Mouse (Mus musculus) cerebellum, adult 2 months (tissue): ENCODE results near the gene Sh3gl2.

Experiments used
- CTCF ChIP-seq: fragments of 200-500 bp; IDR thresholded peaks from 2 replicates; pipeline ENCODE4 v1.5.1; 2011; ENCODE audit warnings: low read depth, mild to moderate bottlenecking, control low read depth, low read length, moderate library complexity, borderline replicate concordance; ENCODE audit not compliant: insufficient read depth
- POLR2A ChIP-seq: fragments of 200-500 bp; IDR thresholded peaks from 2 replicates; pipeline ENCODE4 v1.6.1; 2011; ENCODE audit warnings: low read length, control low read depth, borderline replicate concordance; ENCODE audit not compliant: insufficient read depth

DNA sequence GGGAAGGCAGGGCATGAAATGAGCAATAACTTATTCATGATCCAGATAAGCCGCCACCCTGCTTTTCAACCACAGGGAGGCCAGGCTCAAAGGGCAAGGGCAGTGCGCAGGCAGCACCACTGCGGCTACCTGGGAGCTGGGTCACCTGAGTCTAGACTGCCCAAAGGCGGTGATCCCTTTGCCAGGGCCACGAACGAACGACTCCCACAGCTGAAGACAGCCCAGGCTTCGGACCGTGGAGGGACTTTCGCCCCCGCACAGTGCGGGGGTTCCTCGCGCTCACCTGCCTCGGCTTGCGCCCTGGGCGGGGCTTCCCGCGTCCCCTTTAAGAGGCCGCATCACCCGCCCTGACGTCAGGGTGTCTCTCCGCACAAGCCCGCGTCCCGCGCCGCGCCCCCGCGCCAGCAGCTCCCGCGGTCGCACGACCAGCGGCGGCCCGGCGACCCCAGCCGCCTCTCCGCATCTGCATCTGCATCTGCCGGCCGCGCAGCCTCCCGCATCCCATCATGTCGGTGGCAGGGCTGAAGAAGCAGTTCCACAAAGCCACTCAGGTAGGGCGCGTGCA is at the start of gene Sh3gl2:
- TF ChIP-seq POLR2A (peak; percentile 22), CTCF (0 out of 2 replicates have a peak, but pooled peaks have one; percentile 21)
